Mouse (Mus musculus) bone marrow macrophage, adult 2 months (primary cell): ENCODE measurements around the gene Lrsam1.

ENCODE experiments used
- CTCF ChIP-seq: IDR thresholded peaks from 2 replicates; pipeline ENCODE4 v1.5.1; 2012; ENCODE audit warnings: low read depth, mild to moderate bottlenecking, low read length, moderate library complexity
- POLR2A ChIP-seq: IDR thresholded peaks from 2 replicates; pipeline ENCODE4 v1.6.1; 2012; ENCODE audit warnings: mild to moderate bottlenecking, low read depth, low read length, borderline replicate concordance

GRCm38 (mm10) chr2:32982700-32983099 lies 21.3 kb upstream of the Lrsam1 start:
- TF ChIP-seq CTCF (no peak), POLR2A (no peak)
